Comparison of ENCODE assay signal across 27 mouse cellular contexts in genomic region chr13:21984486-21984885, GRCm38 (mm10). TPM values are rescaled to one million over a fixed set of nuclear protein-coding genes. Genes with fewer than 3 reads are reported as not detected.
DNase-seq lines count a peak whose midpoint lies in the region; ATAC-seq and TF ChIP-seq lines count a peak whose summit lies in the region.
"Had no signal": no experiment of that assay in that cellular context is flagged by ENCODE, and none has a peak within 500 bp of the region (broad histone marks: within the 10 kb centered on the region; RNA-seq: fewer than 3 reads in every experiment).

No protein-coding gene starts in this region.

- H3K9ac ChIP-seq in intestine, embryonic 14.5 days (ENCODE audit: low read length), result no peak overlapping the region
- no peak overlapping the region for H3K9ac ChIP-seq in intestine, postnatal 0 days (ENCODE audit: low read depth, low read length)

- 0 out of 2 replicates have a peak, but pooled peaks cover 2% of the 10 kb centered on the region for H3K4me1 ChIP-seq in intestine, embryonic 14.5 days (replicated peaks; ENCODE audit: control insufficient read depth, insufficient read depth, low read length)
- no peaks in the 10 kb centered on the region for H3K4me1 ChIP-seq in intestine, postnatal 0 days (replicated peaks; ENCODE audit: control insufficient read depth, insufficient read depth, low read length)
- H3K4me1 ChIP-seq in testis, adult 2 months (ENCODE audit: control insufficient read depth, insufficient read depth, low read length), result no peaks in the 10 kb centered on the region

- 92% methylated on average over 2 of the region's 2 CpGs for WGBS in intestine, embryonic 14.5 days
- WGBS in intestine, postnatal 0 days, result 82% methylated on average over 2 of the region's 2 CpGs

- TF ChIP-seq CTCF in intestine, postnatal 0 days (IDR thresholded peaks at IDR 0.05; ENCODE audit: low read depth), result no peak
- TF ChIP-seq CTCF in testis, adult 2 months (IDR thresholded peaks at IDR 0.05; ENCODE audit: control insufficient read depth, insufficient read depth, insufficient replicate concordance, low read depth, low read length), result no peak

- H3K4me2 ChIP-seq in intestine, embryonic 14.5 days (ENCODE audit: low read length), result no peak overlapping the region
- H3K4me2 ChIP-seq in intestine, postnatal 0 days (replicated peaks; ENCODE audit: low read depth), result no peak overlapping the region

- H3K9me3 ChIP-seq in intestine, embryonic 14.5 days (ENCODE audit: control insufficient read depth, low read length), result no peaks in the 10 kb centered on the region
- H3K9me3 ChIP-seq in intestine, postnatal 0 days (ENCODE audit: control insufficient read depth), result no peaks in the 10 kb centered on the region

- no peak for ATAC-seq in intestine, embryonic 14.5 days (replicated peaks; ENCODE audit: low FRiP score, low TSS enrichment, low read depth)
- ATAC-seq in intestine, postnatal 0 days, result no peak
- no peak for ATAC-seq in erythroid progenitor cell, adult 5-6 weeks (replicated peaks; ENCODE audit: low FRiP score, poor library complexity, severe bottlenecking)
- ATAC-seq: activated CD4-positive, CD25-positive, alpha-beta regulatory T cell, adult 4 months; CD4-positive, CD25-positive, alpha-beta regulatory T cell, adult 4 months; Patski had no signal

- no peak for TF ChIP-seq POLR2A in testis, adult 2 months (IDR thresholded peaks at IDR 0.05; ENCODE audit: control insufficient read depth, low read depth, low read length)

- DNase-seq in intestine, embryonic 14.5 days (ENCODE audit: low spot score), result peak; percentile 34
- DNase-seq in testis, postnatal 10 days (ENCODE audit: low spot score), result no peak
- peak; percentile 61 for DNase-seq in CD4-positive helper T cell, adult 2 months (ENCODE audit: low read depth, low spot score)
- peak; percentile 56 for DNase-seq in induced T-regulatory cell, adult 2 months (ENCODE audit: low read depth)
- DNase-seq in layer of hippocampus, adult 11-12 months (ENCODE audit: low spot score), result no peak
- DNase-seq: adrenal gland, adult 2 months; adrenal gland, adult 8-10 months; adrenal gland, postnatal 10 days; adrenal gland, postnatal 14 days; adrenal gland, postnatal 25 days; adrenal gland, postnatal 36 days; B cell, adult 2 months; cerebellum, adult 11 months; cerebellum, adult 11-12 months; cerebellum, adult 18-20 months had no signal

- no peak overlapping the region for H3K4me3 ChIP-seq in intestine, embryonic 14.5 days (ENCODE audit: low read depth, low read length)
- H3K4me3 ChIP-seq in intestine, postnatal 0 days (ENCODE audit: low read depth, low read length), result no peak overlapping the region
- H3K4me3 ChIP-seq in testis, adult 2 months (ENCODE audit: control insufficient read depth, low read depth, low read length), result peak overlapping the region; percentile 88

- H3K36me3 ChIP-seq in intestine, embryonic 14.5 days (ENCODE audit: control insufficient read depth, insufficient read depth, low read length), result no peaks in the 10 kb centered on the region
- no peaks in the 10 kb centered on the region for H3K36me3 ChIP-seq in intestine, postnatal 0 days (ENCODE audit: control insufficient read depth, insufficient read depth)
- no peaks in the 10 kb centered on the region; the same call in 1 of the 2 replicates for H3K36me3 ChIP-seq in testis, adult 2 months (ENCODE audit: control insufficient read depth, insufficient read depth, low read length)
- H3K36me3 ChIP-seq: G1E had no signal

- no peak overlapping the region for H3K27ac ChIP-seq in intestine, embryonic 14.5 days (ENCODE audit: low read depth)
- H3K27ac ChIP-seq in intestine, postnatal 0 days (ENCODE audit: low read depth, low read length), result no peak overlapping the region
- H3K27ac ChIP-seq in testis, adult 2 months (ENCODE audit: control insufficient read depth, insufficient read depth, low read depth, low read length), result no peak overlapping the region; the same call in 1 of the 2 replicates

- H3K27me3 ChIP-seq in intestine, embryonic 14.5 days (replicated peaks; ENCODE audit: control insufficient read depth, insufficient read depth, low read length), result peaks cover 53% of the 10 kb centered on the region
- H3K27me3 ChIP-seq in intestine, postnatal 0 days (replicated peaks; ENCODE audit: control insufficient read depth, insufficient read depth, low read length), result peaks cover 34% of the 10 kb centered on the region
- no peaks in the 10 kb centered on the region for H3K27me3 ChIP-seq in testis, adult 2 months (ENCODE audit: control insufficient read depth, insufficient read depth, low read length)
- H3K27me3 ChIP-seq: Patski had no signal

RNA-seq across cellular contexts. Expression of gene Pom121l2, which starts 3.5 kb away (rescaled TPM):
- polyA plus RNA-seq in intestine, embryonic 14.5 days (2014; fragmentation: Nextera tagmentation; extraction: Ambion mirVana), result not detected in 2 replicates
- polyA plus RNA-seq in intestine, postnatal 0 days (2015; fragmentation: Nextera tagmentation; extraction: Ambion mirVana), result not detected in 2 replicates
- 128 and 157 TPM in 2 replicates for polyA plus RNA-seq in testis, adult 2 months (2012; rRNA removed)
- total RNA-seq in erythroid progenitor cell, adult 5-6 weeks (2015; ENCODE audit: low replicate concordance), result not detected in 2 replicates
- not detected in 2 replicates for total RNA-seq in erythroid progenitor cell, adult 5-6 weeks (2017; ENCODE audit: low replicate concordance)
- total RNA-seq: adrenal gland, adult 18-20 months; adrenal gland, adult 2 months; adrenal gland, adult 8-10 months; adrenal gland, postnatal 10 days; adrenal gland, postnatal 14 days; adrenal gland, postnatal 25 days; adrenal gland, postnatal 36 days; adrenal gland, postnatal 4 days; CH12.LX; G1E; MEL had no signal
- polyA plus RNA-seq: activated CD4-positive, CD25-positive, alpha-beta regulatory T cell, adult 4 months; adrenal gland, adult 2 months; C2C12; CD4-positive, CD25-positive, alpha-beta regulatory T cell, adult 4 months; G1E; Patski had no signal

RNA-seq across cellular contexts. Expression of gene Prss16, which starts 25.1 kb away (rescaled TPM):
- polyA plus RNA-seq in intestine, embryonic 14.5 days (2014; fragmentation: Nextera tagmentation; extraction: Ambion mirVana), result 0.46 and 1.1 TPM in 2 replicates
- 4.0 and 4.1 TPM in 2 replicates for polyA plus RNA-seq in intestine, postnatal 0 days (2015; fragmentation: Nextera tagmentation; extraction: Ambion mirVana)
- 0.05 and 0.22 TPM in 2 replicates for polyA plus RNA-seq in testis, adult 2 months (2012; rRNA removed)
- total RNA-seq in erythroid progenitor cell, adult 5-6 weeks (2015; ENCODE audit: low replicate concordance), result 4.0 TPM in 1 of 2 replicates, not detected in the other
- not detected in 2 replicates for total RNA-seq in erythroid progenitor cell, adult 5-6 weeks (2017; ENCODE audit: low replicate concordance)
- total RNA-seq: adrenal gland, postnatal 10 days; adrenal gland, postnatal 25 days; adrenal gland, postnatal 4 days; MEL had no signal

RNA-seq across cellular contexts. Expression of gene Zfp184, which starts 39.6 kb away (rescaled TPM):
- 9.8 and 13.8 TPM in 2 replicates for polyA plus RNA-seq in intestine, embryonic 14.5 days (2014; fragmentation: Nextera tagmentation; extraction: Ambion mirVana)
- 1.2 TPM in 2 replicates for polyA plus RNA-seq in intestine, postnatal 0 days (2015; fragmentation: Nextera tagmentation; extraction: Ambion mirVana)
- 2.7 and 2.8 TPM in 2 replicates for polyA plus RNA-seq in testis, adult 2 months (2012; rRNA removed)
- not detected in 2 replicates for total RNA-seq in erythroid progenitor cell, adult 5-6 weeks (2015; ENCODE audit: low replicate concordance)
- 1.3 TPM in 1 of 2 replicates, not detected in the other for total RNA-seq in erythroid progenitor cell, adult 5-6 weeks (2017; ENCODE audit: low replicate concordance)
- polyA plus RNA-seq: activated CD4-positive, CD25-positive, alpha-beta regulatory T cell, adult 4 months had no signal

RNA-seq across cellular contexts. Expression of gene Hist1h2ah, which starts 50.9 kb away (rescaled TPM):
- polyA plus RNA-seq in intestine, embryonic 14.5 days (2014; fragmentation: Nextera tagmentation; extraction: Ambion mirVana), result 11.8 and 19.7 TPM in 2 replicates
- 3.4 and 5.3 TPM in 2 replicates for polyA plus RNA-seq in intestine, postnatal 0 days (2015; fragmentation: Nextera tagmentation; extraction: Ambion mirVana)
- polyA plus RNA-seq in testis, adult 2 months (2012; rRNA removed), result 1.8 and 3.7 TPM in 2 replicates
- 4.6 TPM in 1 of 2 replicates, not detected in the other for total RNA-seq in erythroid progenitor cell, adult 5-6 weeks (2015; ENCODE audit: low replicate concordance)
- 2,615 and 4,600 TPM in 2 replicates for total RNA-seq in erythroid progenitor cell, adult 5-6 weeks (2017; ENCODE audit: low replicate concordance)
- polyA plus RNA-seq: CD4-positive, CD25-positive, alpha-beta regulatory T cell, adult 4 months had no signal

RNA-seq across cellular contexts. Expression of gene Hist1h2bk, which starts 51.2 kb away (rescaled TPM):
- polyA plus RNA-seq in intestine, embryonic 14.5 days (2014; fragmentation: Nextera tagmentation; extraction: Ambion mirVana), result 5.2 and 7.5 TPM in 2 replicates
- polyA plus RNA-seq in intestine, postnatal 0 days (2015; fragmentation: Nextera tagmentation; extraction: Ambion mirVana), result 0.90 and 1.8 TPM in 2 replicates
- 10.0 and 11.3 TPM in 2 replicates for polyA plus RNA-seq in testis, adult 2 months (2012; rRNA removed)
- total RNA-seq in erythroid progenitor cell, adult 5-6 weeks (2015; ENCODE audit: low replicate concordance), result 206 and 707 TPM in 2 replicates
- 2,593 and 2,906 TPM in 2 replicates for total RNA-seq in erythroid progenitor cell, adult 5-6 weeks (2017; ENCODE audit: low replicate concordance)

Comparison
In these comparisons a context has a peak if more than half of its experiments do, and no peak if none do; other contexts are left out.
1. DNase-seq: peak in intestine, embryonic 14.5 days (single experiment), CD4-positive helper T cell, adult 2 months (single experiment) and induced T-regulatory cell, adult 2 months (single experiment); none in testis, postnatal 10 days (single experiment) and layer of hippocampus, adult 11-12 months (single experiment).
2. RNA of gene Pom121l2, which starts 3.5 kb away (polyA plus RNA-seq): 128 to 157 TPM in testis, adult 2 months; not detected in intestine, embryonic 14.5 days and not detected in intestine, postnatal 0 days; every median in the first group is over 100 times any median in the second.